Mouse (Mus musculus): ENCODE measurements around the gene Gm614. TPM values are rescaled to one million over a fixed set of nuclear protein-coding genes. Genes with fewer than 3 reads are reported as not detected.

The Gm614 gene
- not detected in 2 replicates for polyA plus RNA-seq (2014; fragmentation: Nextera tagmentation; extraction: Ambion mirVana)

- H3K9me3 ChIP-seq (ENCODE audit: control insufficient read depth, low read length): no peaks in the 10 kb centered on the region
- no peak within 1 kb of the TSS for H3K4me2 ChIP-seq (replicated peaks)
- H3K9ac ChIP-seq: no peak within 1 kb of the TSS
- no peak for DNase-seq (ENCODE audit: low spot score)
- H3K27ac ChIP-seq: no peak within 1 kb of the TSS
- no peak for ATAC-seq (ENCODE audit: low FRiP score)
- no peaks in the 10 kb centered on the region for H3K36me3 ChIP-seq (replicated peaks; ENCODE audit: control insufficient read depth, insufficient read depth)
- H3K4me3 ChIP-seq (replicated peaks; ENCODE audit: low read length): no peak within 1 kb of the TSS
- WGBS: 80% methylated on average over 1 of the region's 1 CpGs
- no peaks in the 10 kb centered on the region for H3K27me3 ChIP-seq (ENCODE audit: control insufficient read depth, insufficient read depth, low read length)
- H3K4me1 ChIP-seq (replicated peaks; ENCODE audit: control insufficient read depth, insufficient read depth, low read length): no peaks in the 10 kb centered on the region
Measured at GRCm38 (mm10) chrX:101263892-101264291, at the start of gene Gm614. TSS of gene Gm614 (minus strand) at chrX:101263992.

- no peak for ATAC-seq (ENCODE audit: low FRiP score)
- 91% methylated on average over 5 of the region's 5 CpGs for WGBS
- H3K9ac ChIP-seq: no peak overlapping the region
- no peak overlapping the region for H3K4me3 ChIP-seq (replicated peaks; ENCODE audit: low read length)
- H3K4me2 ChIP-seq (replicated peaks): no peak overlapping the region
- DNase-seq (ENCODE audit: low spot score): no peak
- no peaks in the 10 kb centered on the region for H3K9me3 ChIP-seq (ENCODE audit: control insufficient read depth, low read length)
- H3K27me3 ChIP-seq (ENCODE audit: control insufficient read depth, insufficient read depth, low read length): no peaks in the 10 kb centered on the region; the same call in 1 of the 2 replicates
- H3K4me1 ChIP-seq (replicated peaks; ENCODE audit: control insufficient read depth, insufficient read depth, low read length): peaks cover under 1% of the 10 kb centered on the region
- H3K27ac ChIP-seq: no peak overlapping the region
- H3K36me3 ChIP-seq (replicated peaks; ENCODE audit: control insufficient read depth, insufficient read depth): peaks cover 64% of the 10 kb centered on the region
Measured at GRCm38 (mm10) chrX:101309299-101309698, 45.5 kb upstream of the Gm614 start.

GRCm38 (mm10) chrX:101304646-101305045 lies 40.9 kb upstream of the Gm614 start:
- 36% methylated on average over 2 of the region's 2 CpGs for WGBS
- H3K36me3 ChIP-seq (replicated peaks; ENCODE audit: control insufficient read depth, insufficient read depth): peaks cover 37% of the 10 kb centered on the region

GRCm38 (mm10) chrX:101301654-101302053 lies 37.9 kb upstream of the Gm614 start:
- peak overlapping the region; percentile 87; the same call in 1 of the 2 replicates for H3K27ac ChIP-seq
- H3K4me1 ChIP-seq (replicated peaks; ENCODE audit: control insufficient read depth, insufficient read depth, low read length): peaks cover 35% of the 10 kb centered on the region
- no peaks in the 10 kb centered on the region for H3K9me3 ChIP-seq (ENCODE audit: control insufficient read depth, low read length)
- peak overlapping the region; percentile 62 for H3K4me3 ChIP-seq (replicated peaks; ENCODE audit: low read length)
- WGBS: 51% methylated on average over 9 of the region's 9 CpGs
- H3K27me3 ChIP-seq (ENCODE audit: control insufficient read depth, insufficient read depth, low read length): no peaks in the 10 kb centered on the region; the same call in 1 of the 2 replicates
- DNase-seq (ENCODE audit: low spot score) (no peak), ATAC-seq (ENCODE audit: low FRiP score) (no peak)
- peak overlapping the region; percentile 71 for H3K9ac ChIP-seq
- H3K36me3 ChIP-seq (replicated peaks; ENCODE audit: control insufficient read depth, insufficient read depth): peaks cover 27% of the 10 kb centered on the region; the same call in 1 of the 2 replicates
- H3K4me2 ChIP-seq (replicated peaks): peak overlapping the region; percentile 60

More at GRCm38 (mm10) chrX:101304646-101305045, 40.9 kb upstream of the Gm614 start:
- ATAC-seq (ENCODE audit: low FRiP score): no peak
- Histone ChIP-seq H3K4me1 (replicated peaks; ENCODE audit: control insufficient read depth, insufficient read depth, low read length) (peaks cover 31% of the 10 kb centered on the region), H3K27me3 (ENCODE audit: control insufficient read depth, insufficient read depth, low read length) (no peaks in the 10 kb centered on the region; the same call in 1 of the 2 replicates), H3K9ac (no peak overlapping the region), H3K4me2 (replicated peaks) (no peak overlapping the region), H3K9me3 (ENCODE audit: control insufficient read depth, low read length) (no peaks in the 10 kb centered on the region), H3K27ac (no peak overlapping the region), H3K4me3 (replicated peaks; ENCODE audit: low read length) (no peak overlapping the region)
- DNase-seq (ENCODE audit: low spot score): no peak

- 28% methylated on average over 13 of the region's 13 CpGs for WGBS
- Histone ChIP-seq H3K9me3 (ENCODE audit: control insufficient read depth, low read length) (no peaks in the 10 kb centered on the region), H3K4me1 (replicated peaks; ENCODE audit: control insufficient read depth, insufficient read depth, low read length) (peaks cover 35% of the 10 kb centered on the region), H3K9ac (peak overlapping the region; percentile 71), H3K27me3 (ENCODE audit: control insufficient read depth, insufficient read depth, low read length) (no peaks in the 10 kb centered on the region; the same call in 1 of the 2 replicates), H3K4me3 (replicated peaks; ENCODE audit: low read length) (peak overlapping the region; percentile 62), H3K27ac (peak overlapping the region; percentile 87), H3K36me3 (replicated peaks; ENCODE audit: control insufficient read depth, insufficient read depth) (peaks cover 33% of the 10 kb centered on the region), H3K4me2 (replicated peaks) (peak overlapping the region; percentile 60)
- ATAC-seq (ENCODE audit: low FRiP score) (peak; percentile 43; the same call in 1 of the 2 replicates), DNase-seq (ENCODE audit: low spot score) (peak; percentile 43)
Measured at GRCm38 (mm10) chrX:101300427-101301030, 36.7 kb upstream of the Gm614 start.

GRCm38 (mm10) chrX:101299473-101300426 lies 36.0 kb upstream of the Gm614 start:
- H3K4me1 ChIP-seq (replicated peaks; ENCODE audit: control insufficient read depth, insufficient read depth, low read length): peaks cover 35% of the 10 kb centered on the region
- peak overlapping the region; percentile 62 for H3K4me3 ChIP-seq (replicated peaks; ENCODE audit: low read length)
- peak overlapping the region; percentile 87 for H3K27ac ChIP-seq
- WGBS: 13% methylated on average over 10 of the region's 13 CpGs
- H3K9me3 ChIP-seq (ENCODE audit: control insufficient read depth, low read length): no peaks in the 10 kb centered on the region
- DNase-seq (ENCODE audit: low spot score) (peak; percentile 42), ATAC-seq (ENCODE audit: low FRiP score) (peak; percentile 81)
- H3K36me3 ChIP-seq (replicated peaks; ENCODE audit: control insufficient read depth, insufficient read depth): peaks cover 34% of the 10 kb centered on the region
- peak overlapping the region; percentile 60 for H3K4me2 ChIP-seq (replicated peaks)
- H3K27me3 ChIP-seq (ENCODE audit: control insufficient read depth, insufficient read depth, low read length): no peaks in the 10 kb centered on the region; the same call in 1 of the 2 replicates
- H3K9ac ChIP-seq: peak overlapping the region; percentile 71

GRCm38 (mm10) chrX:101299055-101299454 lies 35.3 kb upstream of the Gm614 start, which contains the start of gene Nlgn3:
TSS of gene Nlgn3 (plus strand) at chrX:101299168.
- peak within 1 kb of the TSS; percentile 71 for H3K9ac ChIP-seq
- 28% methylated on average over 24 of the region's 24 CpGs for WGBS
- no peaks in the 10 kb centered on the region for H3K27me3 ChIP-seq (ENCODE audit: control insufficient read depth, insufficient read depth, low read length)
- H3K27ac ChIP-seq: peak within 1 kb of the TSS; percentile 87
- ATAC-seq (ENCODE audit: low FRiP score) (peak; percentile 42; the same call in 1 of the 2 replicates), DNase-seq (ENCODE audit: low spot score) (peak; percentile 64)
- H3K4me3 ChIP-seq (replicated peaks; ENCODE audit: low read length): peak within 1 kb of the TSS; percentile 62
- H3K36me3 ChIP-seq (replicated peaks; ENCODE audit: control insufficient read depth, insufficient read depth): peaks cover 33% of the 10 kb centered on the region
- no peaks in the 10 kb centered on the region for H3K9me3 ChIP-seq (ENCODE audit: control insufficient read depth, low read length)
- H3K4me1 ChIP-seq (replicated peaks; ENCODE audit: control insufficient read depth, insufficient read depth, low read length): peaks cover 32% of the 10 kb centered on the region
- peak within 1 kb of the TSS; percentile 60 for H3K4me2 ChIP-seq (replicated peaks)

GRCm38 (mm10) chrX:101290111-101290510 lies 26.3 kb upstream of the Gm614 start:
- Histone ChIP-seq H3K9ac (no peak overlapping the region), H3K4me1 (replicated peaks; ENCODE audit: control insufficient read depth, insufficient read depth, low read length) (no peaks in the 10 kb centered on the region), H3K36me3 (replicated peaks; ENCODE audit: control insufficient read depth, insufficient read depth) (peaks cover 75% of the 10 kb centered on the region), H3K4me2 (replicated peaks) (no peak overlapping the region), H3K9me3 (ENCODE audit: control insufficient read depth, low read length) (no peaks in the 10 kb centered on the region), H3K27ac (no peak overlapping the region), H3K4me3 (replicated peaks; ENCODE audit: low read length) (no peak overlapping the region), H3K27me3 (ENCODE audit: control insufficient read depth, insufficient read depth, low read length) (no peaks in the 10 kb centered on the region)
- ATAC-seq (ENCODE audit: low FRiP score): no peak
- DNase-seq (ENCODE audit: low spot score): no peak
- 89% methylated on average over 10 of the region's 10 CpGs for WGBS

GRCm38 (mm10) chrX:101289037-101289436 lies 25.2 kb upstream of the Gm614 start:
- Histone ChIP-seq H3K4me2 (replicated peaks) (no peak overlapping the region), H3K9ac (no peak overlapping the region), H3K36me3 (replicated peaks; ENCODE audit: control insufficient read depth, insufficient read depth) (peaks cover 69% of the 10 kb centered on the region), H3K27ac (no peak overlapping the region), H3K27me3 (ENCODE audit: control insufficient read depth, insufficient read depth, low read length) (no peaks in the 10 kb centered on the region), H3K4me3 (replicated peaks; ENCODE audit: low read length) (no peak overlapping the region), H3K4me1 (replicated peaks; ENCODE audit: control insufficient read depth, insufficient read depth, low read length) (no peaks in the 10 kb centered on the region), H3K9me3 (ENCODE audit: control insufficient read depth, low read length) (no peaks in the 10 kb centered on the region)
- 92% methylated on average over 7 of the region's 7 CpGs for WGBS
- ATAC-seq (ENCODE audit: low FRiP score) (no peak), DNase-seq (ENCODE audit: low spot score) (no peak)
